Mouse (Mus musculus) hindbrain, postnatal 0 days (tissue): ENCODE measurements at regions not wholly inside any gene's neighbourhood (a gene's known extent, or its start where the extent isn't known, plus 50 kb on each side); places are given as distances from the start of the nearest gene placed in this dataset.

Experiments
- ATAC-seq: fragments of 200-750 bp; cut with Nextera tagmentation; 2 replicates; pipeline ENCODE4 v1.8.0; 2017; ENCODE audit warnings: mild to moderate bottlenecking, moderate TSS enrichment, moderate library complexity
- DNase-seq: peaks from one replicate; pipeline ENCODE4 v3.0.0-alpha.2; 2015; ENCODE audit warnings: low spot score
- H3K27ac ChIP-seq: fragments of 300-500 bp; sonication (generic); 2 replicates; pipeline ENCODE4 v1.5.1; 2014; ENCODE audit warnings: mild to moderate bottlenecking
- H3K27me3 ChIP-seq: fragments of 300-500 bp; sonication (generic); 2 replicates; pipeline ENCODE4 v1.6.1; 2014; ENCODE audit warnings: low read length, mixed read lengths; ENCODE audit not compliant: insufficient read depth
- H3K36me3 ChIP-seq: fragments of 300-500 bp; sonication (generic); 2 replicates; pipeline ENCODE4 v1.6.1; 2014; ENCODE audit warnings: low read length, mixed read lengths; ENCODE audit not compliant: insufficient read depth
- H3K4me1 ChIP-seq: fragments of 300-500 bp; sonication (generic); 2 replicates; pipeline ENCODE4 v1.6.1; 2014; ENCODE audit warnings: antibody characterized with exemption, low read length, mixed read lengths; ENCODE audit not compliant: insufficient read depth
- H3K4me2 ChIP-seq: fragments of 300-500 bp; sonication (generic); 2 replicates; pipeline ENCODE4 v1.6.1; 2014; ENCODE audit warnings: low read depth, mild to moderate bottlenecking, low read length, moderate library complexity, mixed read lengths
- H3K4me3 ChIP-seq: fragments of 300-500 bp; sonication (generic); 2 replicates; pipeline ENCODE4 v1.5.1; 2014; ENCODE audit warnings: low read length
- H3K9ac ChIP-seq: fragments of 300-500 bp; sonication (generic); replicated peaks from 2 replicates; pipeline ENCODE4 v1.6.1; 2014; ENCODE audit warnings: mild to moderate bottlenecking, low read length, moderate library complexity, mixed read lengths
- H3K9me3 ChIP-seq: fragments of 300-500 bp; sonication (generic); 2 replicates; pipeline ENCODE4 v1.6.1; 2016; ENCODE audit warnings: low read length, mixed read lengths
- CTCF ChIP-seq: IDR thresholded peaks from 2 replicates; pipeline ENCODE4 v1.5.1; 2016; ENCODE audit warnings: antibody characterized with exemption, control low read depth, low read depth
- WGBS: fragments of 180-500 bp; shearing (Covaris S2); extraction: QIAGEN DNeasy Blood & Tissue Kit; methylation state at CpG from one replicate; pipeline ENCODE4 v1.1.7; 2014; 5-methylcytosine and 5-hydroxymethylcytosine counted together

DNA sequence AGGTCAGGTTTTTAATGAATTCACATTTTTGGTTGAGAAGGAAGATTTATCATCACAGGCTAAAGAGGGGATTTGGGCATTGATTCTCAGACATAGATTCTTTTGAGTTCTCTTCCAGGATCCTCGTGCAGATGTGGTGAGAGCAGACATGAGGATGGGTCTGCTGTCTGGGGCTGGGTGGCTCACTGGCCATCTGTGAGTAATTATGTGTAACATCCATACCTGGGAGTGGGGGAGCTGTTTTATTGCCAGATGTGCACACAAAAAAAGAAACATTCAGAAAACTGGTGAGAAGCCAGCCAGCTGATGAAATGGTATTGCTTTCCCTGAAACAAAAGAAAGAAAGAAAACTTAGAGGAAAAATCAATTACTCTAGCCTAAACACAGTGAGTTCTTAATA, 108.7 kb upstream of the D16Ertd472e start:
- WGBS, result 79% methylated on average over 1 of the region's 1 CpGs
- Histone ChIP-seq H3K9me3 (no peaks in the 10 kb centered on the region), H3K27me3 (no peaks in the 10 kb centered on the region), H3K9ac (no peak overlapping the region), H3K27ac (no peak overlapping the region), H3K36me3 (no peaks in the 10 kb centered on the region), H3K4me3 (no peak overlapping the region), H3K4me2 (no peak overlapping the region), H3K4me1 (no peaks in the 10 kb centered on the region)
- ATAC-seq (no peak), DNase-seq (no peak)
- no peak for TF ChIP-seq CTCF

DNA sequence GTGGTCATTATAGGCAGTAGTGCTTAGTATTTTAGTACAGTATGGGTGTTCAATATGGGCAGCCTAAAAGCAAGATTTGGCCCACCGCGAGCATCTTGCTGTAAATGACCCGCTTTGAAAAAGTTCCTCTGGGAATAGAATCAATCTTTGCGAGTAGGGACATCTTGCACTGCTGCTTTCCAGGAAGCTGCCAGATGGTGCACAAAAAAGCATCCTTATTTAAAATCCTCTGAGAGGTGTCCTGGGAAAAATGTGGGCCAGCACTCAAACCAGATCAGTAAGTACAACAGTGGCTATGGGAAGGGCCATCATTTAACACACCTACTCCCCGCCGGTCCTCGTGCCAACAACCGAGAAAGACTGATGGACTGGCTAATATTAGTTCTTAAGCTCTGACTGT, 107.5 kb upstream of the D16Ertd472e start:
- Histone ChIP-seq H3K9me3 (no peaks in the 10 kb centered on the region), H3K27me3 (no peaks in the 10 kb centered on the region), H3K4me2 (no peak overlapping the region), H3K4me1 (no peaks in the 10 kb centered on the region), H3K27ac (no peak overlapping the region), H3K36me3 (no peaks in the 10 kb centered on the region), H3K9ac (no peak overlapping the region), H3K4me3 (no peak overlapping the region)
- 61% methylated on average over 8 of the region's 8 CpGs for WGBS
- no peak for TF ChIP-seq CTCF
- ATAC-seq, result no peak
- DNase-seq, result no peak

DNA sequence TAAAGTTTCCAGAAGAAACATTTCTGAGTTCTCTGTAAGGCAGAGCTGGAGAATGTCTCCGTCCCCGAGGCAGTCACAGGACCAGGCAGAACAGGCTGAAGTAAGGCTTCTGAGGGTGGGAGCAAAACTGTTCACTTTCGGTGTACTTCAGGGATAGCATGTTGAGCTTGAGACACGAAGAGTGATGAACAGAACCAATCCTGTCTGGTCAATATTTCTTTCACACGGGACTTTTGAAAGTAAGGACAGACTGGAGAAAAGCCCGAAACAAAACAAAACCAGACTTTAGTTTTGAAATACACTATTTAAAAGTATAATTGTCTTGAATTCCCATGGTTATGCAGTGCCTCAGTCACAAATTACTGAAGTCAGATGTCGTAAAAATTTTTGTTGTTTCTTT, 84.6 kb upstream of the D16Ertd472e start:
- no peaks in the 10 kb centered on the region for H3K27me3 ChIP-seq
- H3K4me2 ChIP-seq, result no peak overlapping the region

DNA sequence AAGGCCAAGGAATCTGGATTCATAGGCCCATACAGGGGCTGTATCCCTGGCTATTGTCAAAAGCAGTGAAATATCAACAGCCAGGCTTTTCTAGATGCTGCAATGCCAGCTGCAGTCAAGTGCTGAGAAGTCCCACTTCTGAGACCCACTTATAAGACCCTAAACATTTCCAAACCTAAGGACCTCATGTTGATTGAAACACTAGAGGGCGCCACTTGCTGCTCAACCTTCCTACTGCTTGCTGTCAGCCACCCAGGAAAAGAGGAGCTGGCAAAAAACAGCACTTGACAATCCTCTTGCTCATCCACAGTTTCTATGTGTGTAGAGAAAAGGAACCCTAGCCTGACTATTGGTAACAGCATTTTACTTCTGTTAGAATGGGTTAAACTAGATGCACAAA, 68.2 kb upstream of the D16Ertd472e start:
- TF ChIP-seq CTCF, result peak; percentile 59
- 0% methylated on average over 1 of the region's 1 CpGs for WGBS
- Histone ChIP-seq H3K4me3 (no peak overlapping the region), H3K9ac (no peak overlapping the region), H3K4me2 (no peak overlapping the region), H3K36me3 (no peaks in the 10 kb centered on the region), H3K4me1 (no peaks in the 10 kb centered on the region), H3K9me3 (no peaks in the 10 kb centered on the region), H3K27me3 (no peaks in the 10 kb centered on the region), H3K27ac (no peak overlapping the region)
- ATAC-seq (no peak), DNase-seq (peak; percentile 69)

More for the DNA sequence above, 84.6 kb upstream of the D16Ertd472e start:
- 86% methylated on average over 7 of the region's 7 CpGs for WGBS
- Histone ChIP-seq H3K4me3 (no peak overlapping the region), H3K36me3 (no peaks in the 10 kb centered on the region), H3K27ac (no peak overlapping the region), H3K4me1 (no peaks in the 10 kb centered on the region), H3K9me3 (no peaks in the 10 kb centered on the region), H3K9ac (no peak overlapping the region)
- DNase-seq, result no peak
- TF ChIP-seq CTCF, result no peak
- ATAC-seq, result no peak

DNA sequence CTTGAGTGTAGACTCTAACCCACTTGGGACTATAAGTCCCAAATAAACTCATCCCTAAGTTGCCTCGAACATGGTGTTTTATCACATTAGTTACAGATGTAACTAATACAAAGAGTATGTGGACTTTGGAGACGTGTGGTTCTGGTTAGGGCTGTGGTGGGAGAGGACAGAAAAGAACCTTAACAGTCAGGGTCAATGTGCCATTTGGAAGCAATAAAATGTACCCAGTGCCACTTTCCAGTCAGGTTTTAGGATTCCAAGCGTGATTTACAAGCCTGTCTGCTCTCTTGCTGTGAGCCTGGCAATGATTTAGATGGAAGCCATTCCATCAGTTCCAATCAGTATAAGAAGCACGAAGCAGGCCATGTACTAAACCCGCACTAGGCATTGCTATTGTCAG, 65.2 kb upstream of the D16Ertd472e start:
- H3K4me1 ChIP-seq, result no peaks in the 10 kb centered on the region
- no peak for TF ChIP-seq CTCF
- 78% methylated on average over 5 of the region's 5 CpGs for WGBS
- H3K36me3 ChIP-seq, result no peaks in the 10 kb centered on the region
- no peaks in the 10 kb centered on the region for H3K27me3 ChIP-seq
- no peaks in the 10 kb centered on the region for H3K9me3 ChIP-seq
- no peak overlapping the region for H3K27ac ChIP-seq
- no peak overlapping the region for H3K9ac ChIP-seq
- ATAC-seq (no peak), DNase-seq (no peak)
- no peak overlapping the region for H3K4me2 ChIP-seq
- H3K4me3 ChIP-seq, result no peak overlapping the region

DNA sequence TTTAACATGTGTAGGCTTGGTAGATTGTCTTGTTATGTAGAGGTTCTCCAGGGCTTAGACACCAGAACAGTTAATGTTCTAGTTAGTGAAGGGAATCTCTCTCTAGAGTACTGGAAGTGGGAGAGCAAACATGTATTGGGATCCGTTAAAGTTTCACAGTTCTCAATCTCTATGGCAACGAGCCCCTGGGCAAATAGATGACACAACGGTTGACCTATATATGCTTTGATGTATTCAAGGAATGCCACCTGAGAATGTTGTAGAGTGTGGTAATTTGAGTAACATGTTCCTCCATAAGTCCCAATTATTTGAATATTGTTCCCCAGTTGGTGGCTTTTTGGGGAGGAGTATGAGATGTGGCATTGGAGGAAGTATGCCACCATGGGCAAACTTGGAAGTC, 64.7 kb upstream of the D16Ertd472e start:
- no peak for TF ChIP-seq CTCF
- Histone ChIP-seq H3K27ac (no peak overlapping the region), H3K36me3 (no peaks in the 10 kb centered on the region), H3K27me3 (no peaks in the 10 kb centered on the region), H3K4me3 (no peak overlapping the region), H3K9ac (no peak overlapping the region), H3K4me2 (no peak overlapping the region), H3K4me1 (no peaks in the 10 kb centered on the region), H3K9me3 (no peaks in the 10 kb centered on the region)
- DNase-seq, result no peak
- ATAC-seq, result no peak
- WGBS, result 86% methylated on average over 3 of the region's 3 CpGs

DNA sequence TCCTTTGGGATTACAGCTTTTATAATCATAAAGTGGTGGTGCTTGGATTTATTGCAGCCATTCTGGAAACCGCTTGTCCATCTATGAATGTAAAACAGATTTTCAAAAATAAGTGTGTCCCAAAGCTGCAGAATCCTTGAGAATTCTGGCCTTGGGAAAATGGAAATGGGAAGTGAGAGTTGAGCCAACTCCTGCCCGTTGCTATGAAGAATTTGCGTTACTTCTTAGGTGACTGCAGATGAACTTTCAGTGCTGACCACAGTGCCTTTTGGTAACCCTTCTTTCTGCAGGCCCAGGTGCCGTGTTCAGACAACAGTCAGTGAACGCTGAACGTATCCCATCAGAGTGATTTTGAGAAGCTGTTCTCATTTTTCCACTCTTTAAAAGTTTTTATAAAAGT, 60.9 kb upstream of the D16Ertd472e start:
- Histone ChIP-seq H3K4me2 (no peak overlapping the region), H3K9me3 (no peaks in the 10 kb centered on the region), H3K4me3 (no peak overlapping the region), H3K9ac (no peak overlapping the region), H3K27ac (no peak overlapping the region), H3K4me1 (no peaks in the 10 kb centered on the region), H3K36me3 (no peaks in the 10 kb centered on the region), H3K27me3 (no peaks in the 10 kb centered on the region)
- ATAC-seq, result no peak
- no peak for DNase-seq
- 91% methylated on average over 6 of the region's 6 CpGs for WGBS
- no peak for TF ChIP-seq CTCF
